Mouse (Mus musculus): ENCODE results near the gene Coro2a. TPM values are rescaled to one million over a fixed set of nuclear protein-coding genes. Genes with fewer than 3 reads are reported as not detected.

The Coro2a gene
- polyA plus RNA-seq, 1 experiment, result 8.1 TPM

DNA sequence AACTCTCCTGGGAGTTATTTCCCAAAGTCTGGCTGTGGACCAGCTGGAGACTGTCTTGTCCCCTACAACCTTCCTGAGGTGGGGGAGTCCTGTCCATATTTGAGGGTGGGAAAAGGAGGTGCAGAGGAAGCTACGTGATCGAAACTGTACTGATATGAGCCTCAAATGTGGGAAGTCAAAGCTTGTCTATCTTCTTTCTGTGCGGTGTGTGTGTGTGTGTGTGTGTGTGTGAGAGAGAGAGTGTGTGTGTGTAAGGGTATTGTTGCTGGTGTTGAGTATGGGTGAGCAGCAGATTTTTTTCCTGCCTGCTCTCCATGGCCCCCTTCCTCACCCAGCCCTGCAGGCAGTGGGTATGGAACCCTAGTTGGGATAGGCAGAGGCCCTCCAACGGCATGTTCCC, 37.8 kb downstream of the Coro2a start:
- H3K4me3 ChIP-seq (replicated peaks; ENCODE audit: control insufficient read depth, low read depth, low read length), result peak overlapping the region; percentile 1
- 20% methylated on average over 4 of the region's 4 CpGs for WGBS
- TF ChIP-seq POLR2A (IDR thresholded peaks at IDR 0.05; ENCODE audit: borderline replicate concordance, control insufficient read depth, low read depth, low read length) (no peak), CTCF (IDR thresholded peaks at IDR 0.05; ENCODE audit: control insufficient read depth, insufficient read depth, low read length) (no peak)
- peaks cover 12% of the 10 kb centered on the region for H3K4me1 ChIP-seq (ENCODE audit: control insufficient read depth, insufficient read depth, low read length)
- peak overlapping the region; percentile 27 for H3K27ac ChIP-seq (ENCODE audit: control insufficient read depth, insufficient read depth, low read depth, low read length, poor library complexity)

DNA sequence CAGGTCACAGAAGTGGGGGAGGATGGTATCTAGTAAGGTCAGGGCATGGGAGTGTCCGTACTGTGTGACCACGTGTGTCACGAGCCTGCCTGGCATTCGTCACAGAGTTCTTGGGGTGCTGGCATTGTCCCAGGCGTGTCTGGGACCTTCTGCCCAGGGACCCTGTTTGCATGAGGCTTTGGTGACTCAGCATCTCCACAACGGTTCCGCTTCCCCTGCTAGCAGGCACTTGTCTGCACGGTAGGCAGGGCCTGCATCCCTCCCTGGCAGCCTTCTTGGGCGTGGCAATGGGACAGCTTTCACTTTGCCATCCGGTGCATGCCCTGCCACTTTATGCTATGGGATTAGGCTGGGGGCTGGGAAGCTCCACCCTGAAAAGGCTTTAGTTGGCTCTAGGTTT, 38.2 kb downstream of the Coro2a start:
- H3K4me1 ChIP-seq (ENCODE audit: control insufficient read depth, insufficient read depth, low read length), result peaks cover 14% of the 10 kb centered on the region
- no peak for TF ChIP-seq CTCF (IDR thresholded peaks at IDR 0.05; ENCODE audit: control insufficient read depth, insufficient read depth, low read length)
- TF ChIP-seq POLR2A (IDR thresholded peaks at IDR 0.05; ENCODE audit: borderline replicate concordance, control insufficient read depth, low read depth, low read length), result no peak
- H3K4me3 ChIP-seq (replicated peaks; ENCODE audit: control insufficient read depth, low read depth, low read length), result peak overlapping the region; percentile 1
- H3K27ac ChIP-seq (ENCODE audit: control insufficient read depth, insufficient read depth, low read depth, low read length, poor library complexity), result peak overlapping the region; percentile 27
- 2% methylated on average over 10 of the region's 10 CpGs for WGBS

- H3K4me1 ChIP-seq (ENCODE audit: control insufficient read depth, insufficient read depth, low read length), result peaks cover 18% of the 10 kb centered on the region
Observed at GRCm38 (mm10) chr4:46562841-46563240, 39.2 kb downstream of the Coro2a start.

DNA sequence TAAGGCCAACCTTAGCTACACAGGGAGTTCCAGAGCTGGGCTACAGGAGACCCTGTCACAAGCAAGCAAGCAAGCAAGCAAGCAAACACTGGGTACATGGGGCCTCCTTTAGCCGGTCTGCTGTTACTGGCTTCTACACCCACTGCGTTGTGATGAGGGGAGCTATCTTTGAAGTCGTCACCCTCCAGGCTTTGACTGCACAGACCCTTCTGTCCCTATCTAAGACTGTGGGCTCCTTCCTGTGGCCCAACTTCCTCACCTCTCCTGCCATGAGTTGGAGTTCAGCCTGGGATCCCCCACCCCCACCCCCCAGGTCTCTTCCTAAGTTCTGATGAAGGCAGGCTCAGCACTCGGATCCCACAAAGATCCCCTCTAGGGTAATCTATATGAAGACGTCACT, 40.0 kb downstream of the Coro2a start:
- Histone ChIP-seq H3K4me1 (ENCODE audit: control insufficient read depth, insufficient read depth, low read length) (peaks cover 19% of the 10 kb centered on the region), H3K4me3 (replicated peaks; ENCODE audit: control insufficient read depth, low read depth, low read length) (no peak overlapping the region), H3K27ac (ENCODE audit: control insufficient read depth, insufficient read depth, low read depth, low read length, poor library complexity) (no peak overlapping the region)
- WGBS, result 57% methylated on average over 5 of the region's 5 CpGs
- no peak for TF ChIP-seq CTCF (IDR thresholded peaks at IDR 0.05; ENCODE audit: control insufficient read depth, insufficient read depth, low read length)
- no peak for TF ChIP-seq POLR2A (IDR thresholded peaks at IDR 0.05; ENCODE audit: borderline replicate concordance, control insufficient read depth, low read depth, low read length)

More at GRCm38 (mm10) chr4:46562841-46563240, 39.2 kb downstream of the Coro2a start:
- no peak overlapping the region for H3K27ac ChIP-seq (ENCODE audit: control insufficient read depth, insufficient read depth, low read depth, low read length, poor library complexity)
- TF ChIP-seq POLR2A (IDR thresholded peaks at IDR 0.05; ENCODE audit: borderline replicate concordance, control insufficient read depth, low read depth, low read length), result no peak
- TF ChIP-seq CTCF (IDR thresholded peaks at IDR 0.05; ENCODE audit: control insufficient read depth, insufficient read depth, low read length), result no peak
- WGBS, result 89% methylated on average over 14 of the region's 14 CpGs
- no peak overlapping the region for H3K4me3 ChIP-seq (replicated peaks; ENCODE audit: control insufficient read depth, low read depth, low read length)

DNA sequence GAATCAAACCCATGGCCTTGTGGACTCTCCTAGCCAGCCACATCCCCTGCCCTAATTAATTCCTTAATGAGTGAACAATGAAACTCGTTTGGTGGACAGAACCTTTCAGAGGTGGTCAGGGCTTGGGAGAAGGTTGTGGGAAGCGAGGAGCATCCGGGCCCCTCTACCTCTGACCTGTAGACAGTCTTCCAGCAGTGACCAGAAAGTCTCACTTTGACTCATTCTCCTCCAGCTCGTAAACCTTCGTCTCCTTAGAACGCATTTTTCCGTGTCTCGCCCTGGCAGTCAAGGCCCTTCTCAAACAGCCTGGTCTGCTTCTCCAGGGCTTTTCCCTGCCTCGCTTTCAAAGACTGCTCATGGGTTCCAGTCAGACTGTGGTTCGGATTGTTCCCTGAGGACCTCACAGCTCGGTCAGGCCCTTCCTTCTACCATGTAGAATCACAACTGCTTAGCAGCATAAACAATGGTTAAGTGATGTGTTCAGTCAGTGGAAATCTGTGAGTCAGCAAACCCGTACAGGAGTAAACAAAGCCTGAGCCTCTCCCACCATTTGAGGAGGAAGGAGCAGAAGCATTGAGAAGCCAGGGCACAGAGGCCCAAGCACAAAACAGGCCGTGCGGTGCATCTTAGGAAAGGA, 41.8 kb downstream of the Coro2a start:
- Histone ChIP-seq H3K4me1 (ENCODE audit: control insufficient read depth, insufficient read depth, low read length) (peaks cover 24% of the 10 kb centered on the region), H3K27ac (ENCODE audit: control insufficient read depth, insufficient read depth, low read depth, low read length, poor library complexity) (no peak overlapping the region), H3K4me3 (replicated peaks; ENCODE audit: control insufficient read depth, low read depth, low read length) (no peak overlapping the region)
- 81% methylated on average over 14 of the region's 14 CpGs for WGBS
- no peak for TF ChIP-seq CTCF (IDR thresholded peaks at IDR 0.05; ENCODE audit: control insufficient read depth, insufficient read depth, low read length)
- TF ChIP-seq POLR2A (IDR thresholded peaks at IDR 0.05; ENCODE audit: borderline replicate concordance, control insufficient read depth, low read depth, low read length), result no peak

- no peak for TF ChIP-seq POLR2A (IDR thresholded peaks at IDR 0.05; ENCODE audit: borderline replicate concordance, control insufficient read depth, low read depth, low read length)
- TF ChIP-seq CTCF (IDR thresholded peaks at IDR 0.05; ENCODE audit: control insufficient read depth, insufficient read depth, low read length), result no peak
- Histone ChIP-seq H3K4me1 (ENCODE audit: control insufficient read depth, insufficient read depth, low read length) (peaks cover 25% of the 10 kb centered on the region), H3K4me3 (replicated peaks; ENCODE audit: control insufficient read depth, low read depth, low read length) (no peak overlapping the region), H3K27ac (ENCODE audit: control insufficient read depth, insufficient read depth, low read depth, low read length, poor library complexity) (no peak overlapping the region)
- 42% methylated on average over 22 of the region's 22 CpGs for WGBS
Observed at GRCm38 (mm10) chr4:46558672-46559667, 43.0 kb downstream of the Coro2a start.

GRCm38 (mm10) chr4:46556933-46557332, 45.1 kb downstream of the Coro2a start:
- TF ChIP-seq CTCF (IDR thresholded peaks at IDR 0.05; ENCODE audit: control insufficient read depth, insufficient read depth, low read length) (no peak), POLR2A (IDR thresholded peaks at IDR 0.05; ENCODE audit: borderline replicate concordance, control insufficient read depth, low read depth, low read length) (no peak)
- no peak overlapping the region for H3K4me3 ChIP-seq (replicated peaks; ENCODE audit: control insufficient read depth, low read depth, low read length)
- WGBS, result 60% methylated on average over 3 of the region's 3 CpGs
- H3K4me1 ChIP-seq (ENCODE audit: control insufficient read depth, insufficient read depth, low read length), result peaks cover 24% of the 10 kb centered on the region
- H3K27ac ChIP-seq (ENCODE audit: control insufficient read depth, insufficient read depth, low read depth, low read length, poor library complexity), result no peak overlapping the region; the same call in 1 of the 2 replicates

DNA sequence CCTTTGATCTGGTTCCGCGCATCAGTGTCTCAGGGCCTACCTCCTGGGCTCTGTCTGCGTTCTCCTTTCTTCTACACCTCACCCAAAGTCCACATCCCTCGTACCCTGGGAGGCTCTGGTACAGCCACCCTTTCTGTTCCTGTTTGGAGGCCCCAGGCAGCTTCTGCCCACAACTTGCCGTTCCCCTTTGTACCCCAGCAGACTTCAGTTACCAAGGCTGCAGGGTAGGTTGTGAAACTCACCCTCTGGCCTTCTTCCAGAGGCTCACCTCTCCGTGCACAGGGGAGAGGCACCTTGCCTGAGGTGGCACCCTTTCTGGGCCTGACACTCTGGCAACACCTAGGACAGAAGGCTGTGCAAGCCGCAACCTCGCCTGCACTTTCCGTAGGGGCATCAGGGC, 46.2 kb downstream of the Coro2a start:
- TF ChIP-seq CTCF (IDR thresholded peaks at IDR 0.05; ENCODE audit: control insufficient read depth, insufficient read depth, low read length), result no peak
- no peak for TF ChIP-seq POLR2A (IDR thresholded peaks at IDR 0.05; ENCODE audit: borderline replicate concordance, control insufficient read depth, low read depth, low read length)
- Histone ChIP-seq H3K27ac (ENCODE audit: control insufficient read depth, insufficient read depth, low read depth, low read length, poor library complexity) (peak overlapping the region; percentile 78), H3K4me3 (replicated peaks; ENCODE audit: control insufficient read depth, low read depth, low read length) (no peak overlapping the region), H3K4me1 (ENCODE audit: control insufficient read depth, insufficient read depth, low read length) (peaks cover 24% of the 10 kb centered on the region)
- 35% methylated on average over 9 of the region's 9 CpGs for WGBS

Data from bone marrow, adult 2 months (tissue).